In genomic region chr17:30962880-30963279, GRCm38 (mm10) we compare ENCODE assay signal across 24 mouse cellular contexts. TPM values are rescaled to one million over a fixed set of nuclear protein-coding genes. Genes with fewer than 3 reads are reported as not detected.
A peak's percentile ranks its signal among the peaks of the same experiment; 100 is the strongest.
DNase-seq lines count a peak whose midpoint lies in the region; ATAC-seq and TF ChIP-seq lines count a peak whose summit lies in the region.
"Had no signal": no experiment of that assay in that cellular context is flagged by ENCODE, and none has a peak within 500 bp of the region (broad histone marks: within the 10 kb centered on the region; RNA-seq: fewer than 3 reads in every experiment).

No protein-coding gene starts in this region.

- ATAC-seq in hindbrain, postnatal 0 days: no peak
- no peak for ATAC-seq in hindbrain, embryonic 14.5 days (ENCODE audit: low FRiP score)
- no peak for ATAC-seq in midbrain, embryonic 14.5 days (ENCODE audit: low FRiP score, low TSS enrichment)
- no peak for ATAC-seq in midbrain, embryonic 15.5 days (replicated peaks)
- ATAC-seq: forebrain, postnatal 0 days had no signal

- H3K9me3 ChIP-seq in hindbrain, postnatal 0 days (ENCODE audit: low read length): no peaks in the 10 kb centered on the region
- H3K9me3 ChIP-seq in hindbrain, embryonic 14.5 days (ENCODE audit: control insufficient read depth, low read length): no peaks in the 10 kb centered on the region; the same call in 1 of the 2 replicates
- H3K9me3 ChIP-seq in midbrain, embryonic 14.5 days (ENCODE audit: control insufficient read depth, low read length): no peaks in the 10 kb centered on the region
- H3K9me3 ChIP-seq in midbrain, embryonic 15.5 days: no peaks in the 10 kb centered on the region
- H3K9me3 ChIP-seq: heart, embryonic 10.5 days; heart, embryonic 15.5 days; kidney, embryonic 15.5 days; limb, embryonic 13.5 days; megakaryocyte, embryonic 14.5 days had no signal

- no peak overlapping the region for H3K27ac ChIP-seq in hindbrain, postnatal 0 days
- no peak overlapping the region for H3K27ac ChIP-seq in hindbrain, embryonic 14.5 days
- H3K27ac ChIP-seq in midbrain, embryonic 14.5 days (replicated peaks; ENCODE audit: low read depth, low read length): no peak overlapping the region
- H3K27ac ChIP-seq in midbrain, embryonic 15.5 days: no peak overlapping the region
- H3K27ac ChIP-seq in bone marrow macrophage, adult 2 months (ENCODE audit: insufficient read depth, low read depth, low read length): no peak overlapping the region
- H3K27ac ChIP-seq: heart, embryonic 10.5 days; heart, embryonic 15.5 days; kidney, embryonic 15.5 days; limb, embryonic 13.5 days; neural tube, embryonic 13.5 days had no signal

- no peak overlapping the region for H3K4me3 ChIP-seq in hindbrain, postnatal 0 days (ENCODE audit: low read length)
- no peak overlapping the region for H3K4me3 ChIP-seq in hindbrain, embryonic 14.5 days (replicated peaks; ENCODE audit: low read length)
- H3K4me3 ChIP-seq in midbrain, embryonic 14.5 days (replicated peaks; ENCODE audit: low read depth, low read length): no peak overlapping the region
- H3K4me3 ChIP-seq in midbrain, embryonic 15.5 days: no peak overlapping the region
- H3K4me3 ChIP-seq in bone marrow macrophage, adult 2 months (ENCODE audit: insufficient read depth, low read length): no peak overlapping the region
- H3K4me3 ChIP-seq: erythroblast, embryonic 14.5 days; heart, embryonic 10.5 days; heart, embryonic 15.5 days; kidney, embryonic 15.5 days; limb, embryonic 13.5 days; megakaryocyte, embryonic 14.5 days; neural tube, embryonic 13.5 days had no signal

- no peaks in the 10 kb centered on the region for H3K27me3 ChIP-seq in hindbrain, postnatal 0 days (ENCODE audit: insufficient read depth, low read length)
- H3K27me3 ChIP-seq in hindbrain, embryonic 14.5 days (ENCODE audit: control insufficient read depth, insufficient read depth, low read length): no peaks in the 10 kb centered on the region
- no peaks in the 10 kb centered on the region for H3K27me3 ChIP-seq in midbrain, embryonic 14.5 days (ENCODE audit: control insufficient read depth, insufficient read depth, low read length)
- no peaks in the 10 kb centered on the region for H3K27me3 ChIP-seq in midbrain, embryonic 15.5 days (replicated peaks)
- H3K27me3 ChIP-seq: heart, embryonic 15.5 days; kidney, embryonic 15.5 days; limb, embryonic 13.5 days; neural tube, embryonic 13.5 days had no signal

- no peaks in the 10 kb centered on the region for H3K36me3 ChIP-seq in hindbrain, postnatal 0 days (ENCODE audit: insufficient read depth, low read length)
- no peaks in the 10 kb centered on the region for H3K36me3 ChIP-seq in hindbrain, embryonic 14.5 days (replicated peaks; ENCODE audit: control insufficient read depth, insufficient read depth)
- H3K36me3 ChIP-seq in midbrain, embryonic 14.5 days (ENCODE audit: control insufficient read depth, insufficient read depth, low read length): no peaks in the 10 kb centered on the region
- H3K36me3 ChIP-seq in midbrain, embryonic 15.5 days (replicated peaks): no peaks in the 10 kb centered on the region
- H3K36me3 ChIP-seq: heart, embryonic 10.5 days; heart, embryonic 15.5 days; kidney, embryonic 15.5 days; limb, embryonic 13.5 days; neural tube, embryonic 13.5 days had no signal

- WGBS in hindbrain, postnatal 0 days: 33% methylated on average over 2 of the region's 2 CpGs
- WGBS in hindbrain, embryonic 14.5 days: 42% methylated on average over 2 of the region's 2 CpGs
- 38% methylated on average over 2 of the region's 2 CpGs for whole genome bisulfite sequencing in midbrain, embryonic 14.5 days
- WGBS in midbrain, embryonic 15.5 days: 40% methylated on average over 2 of the region's 2 CpGs

- no peaks in the 10 kb centered on the region for H3K4me1 ChIP-seq in hindbrain, postnatal 0 days (ENCODE audit: insufficient read depth, low read length)
- no peaks in the 10 kb centered on the region for H3K4me1 ChIP-seq in hindbrain, embryonic 14.5 days (replicated peaks; ENCODE audit: control insufficient read depth, insufficient read depth, low read length)
- H3K4me1 ChIP-seq in midbrain, embryonic 14.5 days (ENCODE audit: control insufficient read depth, insufficient read depth, low read length): no peaks in the 10 kb centered on the region
- no peaks in the 10 kb centered on the region for H3K4me1 ChIP-seq in midbrain, embryonic 15.5 days
- peaks cover 13% of the 10 kb centered on the region for H3K4me1 ChIP-seq in bone marrow macrophage, adult 2 months (ENCODE audit: control insufficient read depth, insufficient read depth, low read length)
- H3K4me1 ChIP-seq: heart, embryonic 10.5 days; heart, embryonic 15.5 days; kidney, embryonic 15.5 days; limb, embryonic 13.5 days; neural tube, embryonic 13.5 days had no signal

- peak; percentile 6 for DNase-seq in embryo, embryonic 10 days (ENCODE audit: low spot score)
- no peak for DNase-seq in embryo, embryonic 10.5 days (ENCODE audit: low spot score)
- DNase-seq in hindbrain, postnatal 0 days (ENCODE audit: low spot score): peak; percentile 52
- no peak for DNase-seq in hindbrain, embryonic 14.5 days (ENCODE audit: low spot score)
- peak; percentile 34 for DNase-seq in midbrain, embryonic 14.5 days
- DNase-seq: cerebellum, adult 11 months; cerebellum, adult 9-10 months; forebrain, postnatal 0 days; gastrocnemius, postnatal 25 days; heart, adult 11 months; kidney, adult 18-20 months; kidney, postnatal 25 days had no signal

- H3K9ac ChIP-seq in hindbrain, postnatal 0 days (replicated peaks; ENCODE audit: low read length): no peak overlapping the region
- no peak overlapping the region for H3K9ac ChIP-seq in hindbrain, embryonic 14.5 days
- H3K9ac ChIP-seq in midbrain, embryonic 14.5 days (replicated peaks; ENCODE audit: low read length): no peak overlapping the region
- no peak overlapping the region for H3K9ac ChIP-seq in midbrain, embryonic 15.5 days
- H3K9ac ChIP-seq: forebrain, postnatal 0 days; heart, embryonic 15.5 days; kidney, embryonic 15.5 days; limb, embryonic 13.5 days; neural tube, embryonic 13.5 days had no signal

- H3K4me2 ChIP-seq in hindbrain, postnatal 0 days (ENCODE audit: low read depth, low read length): no peak overlapping the region
- H3K4me2 ChIP-seq in hindbrain, embryonic 14.5 days (replicated peaks): no peak overlapping the region
- H3K4me2 ChIP-seq in midbrain, embryonic 14.5 days (ENCODE audit: low read length): no peak overlapping the region
- H3K4me2 ChIP-seq in midbrain, embryonic 15.5 days: no peak overlapping the region
- H3K4me2 ChIP-seq: heart, embryonic 15.5 days; kidney, embryonic 15.5 days; limb, embryonic 13.5 days; liver, embryonic 11.5 days; neural tube, embryonic 13.5 days had no signal

- TF ChIP-seq POLR2A in bone marrow macrophage, adult 2 months (IDR thresholded peaks at IDR 0.05; ENCODE audit: borderline replicate concordance, low read depth, low read length): no peak

- no peak for TF ChIP-seq CTCF in hindbrain, postnatal 0 days (IDR thresholded peaks at IDR 0.05; ENCODE audit: low read depth)
- TF ChIP-seq CTCF in bone marrow macrophage, adult 2 months (IDR thresholded peaks at IDR 0.05; ENCODE audit: low read depth, low read length): 0 out of 2 replicates have a peak, but pooled peaks have one; percentile 27

RNA-seq across cellular contexts. Expression of gene Umodl1, which starts 8.4 kb away (rescaled TPM):
- total RNA-seq in hindbrain, postnatal 0 days (2014; rRNA removed): 0.14 and 0.42 TPM in 2 replicates
- polyA plus RNA-seq in hindbrain, postnatal 0 days (2015; fragmentation: Nextera tagmentation; extraction: Ambion mirVana): 0.06 and 0.15 TPM in 2 replicates
- polyA plus RNA-seq in hindbrain, embryonic 14.5 days (2014; fragmentation: Nextera tagmentation; extraction: Ambion mirVana): 0.17 TPM in 1 of 2 replicates, not detected in the other
- not detected in 2 replicates for polyA plus RNA-seq in midbrain, embryonic 14.5 days (2014; fragmentation: Nextera tagmentation; extraction: Ambion mirVana)
- 0.04 TPM in 1 of 2 replicates, not detected in the other for polyA plus RNA-seq in midbrain, embryonic 15.5 days (2015; fragmentation: Nextera tagmentation; extraction: Ambion mirVana)
- not detected in 2 replicates for polyA plus RNA-seq in bone marrow macrophage, adult 2 months (2012; ENCODE audit: insufficient read depth, insufficient read length, missing spikeins)
- total RNA-seq: gastrocnemius, postnatal 25 days; heart, postnatal 25 days; MEL had no signal
- polyA plus RNA-seq: limb, embryonic 13.5 days; liver, embryonic 11.5 days; neural tube, embryonic 13.5 days had no signal

Comparison
In these comparisons a context has a peak if more than half of its experiments do, and no peak if none do; other contexts are left out.
1. DNase-seq: peak in embryo, embryonic 10 days (single experiment), hindbrain, postnatal 0 days (single experiment) and midbrain, embryonic 14.5 days (single experiment); none in embryo, embryonic 10.5 days (single experiment) and hindbrain, embryonic 14.5 days (single experiment).